Mouse (Mus musculus) cerebellum, adult 11-12 months (tissue): ENCODE data around the gene Mindy4.

Experiments used
- DNase-seq: peaks from one replicate; pipeline ENCODE4 v3.0.0; 2022

The Mindy4 gene

DNA sequence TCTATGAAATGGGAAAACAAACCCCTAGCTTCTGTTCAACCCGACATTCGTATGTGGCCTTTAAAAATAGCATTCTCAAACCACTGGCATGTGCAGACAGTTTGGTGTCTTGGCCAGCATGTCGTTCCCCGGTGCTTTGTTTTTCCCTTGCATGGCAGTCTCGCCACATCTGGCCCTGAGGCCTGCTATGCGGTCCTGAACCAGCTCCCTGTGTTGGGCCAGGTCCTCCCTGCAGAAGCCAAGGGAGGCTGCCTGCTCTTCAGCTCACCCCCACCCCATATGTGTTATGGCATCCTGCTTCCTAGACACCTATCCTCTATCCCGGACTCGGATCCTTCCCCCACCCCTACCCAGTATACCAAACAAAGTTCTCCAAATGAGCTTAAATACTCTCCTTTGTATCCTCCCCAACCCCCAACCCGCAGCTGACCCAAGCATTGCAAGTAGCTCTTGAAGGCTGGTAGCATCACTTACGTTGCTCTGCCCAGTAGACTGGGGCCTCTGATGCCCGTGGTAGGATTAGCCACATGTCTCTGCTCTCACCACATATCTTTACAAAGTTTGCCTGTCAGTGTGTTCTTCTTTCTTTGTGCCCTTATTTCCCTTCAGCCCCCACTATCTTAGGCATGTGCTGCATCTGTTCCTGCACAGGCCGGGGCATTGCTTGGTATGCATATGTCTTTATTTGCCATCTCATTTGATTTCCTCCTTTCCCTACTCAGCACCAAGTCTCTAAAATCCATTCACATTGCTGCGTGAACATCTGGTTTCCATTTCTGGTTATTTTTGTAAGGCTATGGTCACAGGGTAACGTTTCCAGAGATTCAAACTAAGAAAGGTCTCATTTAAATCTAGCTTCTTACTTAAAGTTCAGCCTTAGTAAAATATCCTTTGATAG, 55.5 kb downstream of the Mindy4 start:
- DNase-seq: no peak

DNA sequence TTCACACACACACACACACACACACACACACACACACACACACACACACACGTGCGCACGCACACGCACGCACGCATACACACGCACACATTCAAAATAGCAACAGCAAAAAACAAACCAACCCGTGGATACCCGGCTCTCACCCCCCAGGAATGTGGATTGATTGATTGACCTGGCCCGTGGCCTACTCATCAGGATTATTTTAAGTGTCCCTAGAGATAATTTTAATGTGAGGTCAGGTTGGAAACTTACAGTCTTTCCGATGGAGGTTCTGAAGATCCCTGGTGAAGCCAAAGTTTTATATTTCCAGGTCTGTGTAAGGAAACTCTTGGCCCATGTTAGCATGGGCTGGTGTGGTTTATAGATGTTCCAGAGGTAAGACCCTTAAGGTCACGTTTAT, 59.0 kb downstream of the Mindy4 start:
- DNase-seq: no peak

DNA sequence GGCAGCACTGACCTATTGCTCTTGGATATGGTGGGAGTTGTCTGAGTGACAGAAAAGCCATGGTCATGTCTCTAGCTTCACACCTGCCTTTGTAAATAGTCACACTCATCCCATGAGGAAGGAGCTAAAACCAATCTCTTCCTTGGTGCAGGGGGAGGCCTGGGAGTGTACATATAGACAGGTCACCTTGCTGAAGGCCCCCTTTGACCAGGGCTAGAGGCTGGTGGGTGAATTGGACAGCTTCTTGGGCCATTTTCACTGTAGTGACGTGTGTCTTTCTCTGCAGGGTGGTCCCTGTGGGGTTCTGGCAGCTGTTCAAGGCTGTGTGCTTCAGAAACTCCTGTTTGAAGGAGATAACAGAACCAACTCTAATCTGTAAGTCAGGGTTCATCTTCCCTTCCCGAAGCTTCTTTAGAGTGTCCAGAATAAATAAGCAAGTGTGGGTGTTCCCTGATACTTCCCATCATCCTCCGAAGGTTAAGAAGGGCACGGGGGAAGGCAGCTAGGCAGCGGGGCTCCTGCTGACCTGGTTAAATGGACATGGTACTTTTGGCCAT, 60.4 kb downstream of the Mindy4 start:
- no peak for DNase-seq

DNA sequence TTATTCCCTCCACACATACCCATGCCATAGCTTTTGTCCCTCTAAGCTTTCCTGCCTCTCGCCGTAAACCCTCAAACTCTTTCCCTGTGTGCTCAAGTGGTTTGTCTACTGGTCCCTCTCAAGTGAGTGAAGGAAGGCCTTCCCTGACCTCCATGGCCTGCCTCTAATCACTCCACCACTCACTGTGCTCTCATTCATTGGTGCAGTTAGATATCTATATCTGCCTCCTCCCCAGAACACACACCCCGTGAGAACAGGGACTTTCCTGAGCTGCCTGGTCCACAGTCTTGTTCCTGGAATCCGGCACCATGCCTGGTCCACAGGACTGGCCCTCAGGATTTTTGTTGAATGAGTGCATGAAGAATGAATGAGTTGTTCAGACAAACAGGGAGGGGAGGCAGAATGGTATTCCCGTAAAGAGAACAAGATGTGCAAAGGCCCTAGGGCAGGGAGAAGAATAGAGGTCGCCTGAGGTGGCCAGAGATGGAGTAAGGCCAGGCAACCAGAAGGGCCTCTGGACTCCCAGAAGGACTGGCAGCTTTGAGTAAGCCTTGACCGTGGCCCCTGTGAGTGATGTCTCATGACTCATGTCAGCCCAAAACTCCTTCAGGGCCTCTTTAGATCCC, 61.7 kb downstream of the Mindy4 start:
- no peak for DNase-seq

DNA sequence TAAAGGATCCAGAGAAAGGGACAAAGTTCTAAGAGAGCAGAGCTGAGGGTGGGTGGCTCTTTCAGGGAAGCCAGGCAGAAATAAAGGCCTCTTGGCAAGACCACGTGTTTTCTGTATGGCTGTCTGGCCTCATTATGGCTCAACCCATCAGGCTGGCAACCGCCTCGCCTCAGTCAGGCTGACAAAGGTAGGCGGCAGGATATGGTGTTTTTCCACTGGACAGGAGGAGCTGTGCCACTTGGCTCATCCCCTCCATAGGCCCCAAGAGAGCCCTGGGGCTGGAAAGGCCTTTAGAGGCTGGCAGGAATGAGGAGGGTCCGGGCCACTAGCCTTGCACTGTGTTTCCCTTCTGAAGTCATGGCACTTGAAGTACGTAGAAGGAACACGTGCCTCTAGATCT, 69.8 kb downstream of the Mindy4 start:
- peak; percentile 93 for DNase-seq

DNA sequence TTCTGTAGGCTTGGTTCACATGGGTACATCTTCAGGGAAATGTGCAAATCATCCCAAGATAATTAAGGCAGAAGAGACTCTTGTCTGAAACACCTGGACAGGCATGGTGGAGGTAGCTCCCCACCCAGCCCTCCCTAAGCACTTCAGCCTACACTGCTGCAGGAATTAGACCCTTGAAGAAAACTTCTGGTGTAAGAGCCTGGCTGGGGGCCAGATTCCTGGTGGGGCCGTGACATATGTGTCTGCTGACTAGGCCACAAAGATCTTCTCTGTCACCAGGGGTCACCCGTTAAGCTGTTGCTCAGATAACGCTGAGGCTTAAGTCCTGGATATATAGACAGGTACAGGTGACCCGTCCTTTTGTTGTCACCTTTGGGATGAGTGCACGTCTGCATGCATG, 70.3 kb downstream of the Mindy4 start:
- peak; percentile 72 for DNase-seq

DNA sequence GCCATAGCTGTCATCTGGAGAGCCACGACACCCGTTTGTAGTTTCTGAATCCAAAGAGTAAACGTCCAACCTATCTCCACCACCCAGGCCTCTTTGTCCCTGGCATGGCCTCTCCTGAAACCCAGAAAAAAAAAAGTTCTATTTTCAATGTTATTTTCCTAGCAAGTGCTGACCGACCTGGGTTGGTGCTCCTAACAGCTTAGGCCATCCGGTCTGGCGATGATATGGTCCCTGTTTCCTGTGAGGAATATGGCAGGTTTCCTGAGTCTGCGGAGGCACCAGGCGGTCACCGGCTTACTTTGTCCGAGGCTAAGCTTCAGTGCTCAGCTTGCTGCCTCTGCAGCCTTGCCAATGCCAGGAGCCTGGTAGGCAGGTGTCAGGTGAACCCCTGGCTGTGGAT, 71.8 kb downstream of the Mindy4 start:
- peak; percentile 38 for DNase-seq

DNA sequence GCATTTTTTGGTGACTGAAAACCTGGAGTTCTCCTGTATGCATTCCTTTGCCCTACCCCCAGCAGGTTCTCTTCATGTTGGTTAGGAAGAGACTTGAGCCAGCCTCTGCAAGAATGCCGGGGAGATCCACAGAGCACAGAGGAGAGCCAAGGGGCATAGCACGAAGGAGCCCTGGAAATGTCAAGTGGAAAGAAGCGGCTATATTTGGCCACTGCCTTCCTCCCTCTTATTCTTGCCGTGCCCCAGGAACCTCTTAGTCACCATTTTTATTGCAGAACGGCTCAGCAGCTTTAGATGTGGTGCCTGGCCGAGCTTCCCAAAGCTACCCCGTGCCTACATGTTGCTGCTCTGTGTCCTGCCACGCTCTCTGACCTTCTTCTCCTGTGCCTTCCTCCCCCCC, 72.6 kb downstream of the Mindy4 start:
- peak; percentile 38 for DNase-seq

DNA sequence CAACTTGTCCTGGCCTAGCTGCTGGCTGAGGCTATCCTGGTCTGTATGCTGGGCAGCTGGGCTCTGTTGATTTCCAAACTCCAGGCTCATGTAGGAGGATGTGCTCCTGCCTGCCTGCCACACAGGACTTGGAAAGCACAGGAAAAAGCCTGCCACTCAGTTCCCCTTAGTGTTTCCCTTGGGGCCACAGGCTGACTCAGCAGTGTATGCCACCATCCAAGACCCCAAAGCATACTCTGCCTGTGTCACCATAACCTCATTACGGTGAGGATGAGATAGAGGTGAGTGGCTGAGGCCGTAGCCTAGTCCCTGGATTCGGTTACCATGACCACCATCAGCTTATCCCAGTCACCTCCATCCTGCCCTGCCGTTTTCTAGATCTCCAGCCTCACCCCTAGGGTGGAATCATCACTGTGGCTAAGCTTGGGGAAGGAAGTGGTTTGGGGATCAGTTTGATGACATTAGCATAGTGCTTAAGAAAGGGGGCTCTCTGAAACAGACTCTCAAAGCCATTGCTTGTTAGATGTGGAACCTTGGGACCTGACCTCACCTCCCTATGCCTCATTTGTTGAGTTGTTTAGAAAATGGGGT, 73.6 kb downstream of the Mindy4 start:
- peak; percentile 16 for DNase-seq

DNA sequence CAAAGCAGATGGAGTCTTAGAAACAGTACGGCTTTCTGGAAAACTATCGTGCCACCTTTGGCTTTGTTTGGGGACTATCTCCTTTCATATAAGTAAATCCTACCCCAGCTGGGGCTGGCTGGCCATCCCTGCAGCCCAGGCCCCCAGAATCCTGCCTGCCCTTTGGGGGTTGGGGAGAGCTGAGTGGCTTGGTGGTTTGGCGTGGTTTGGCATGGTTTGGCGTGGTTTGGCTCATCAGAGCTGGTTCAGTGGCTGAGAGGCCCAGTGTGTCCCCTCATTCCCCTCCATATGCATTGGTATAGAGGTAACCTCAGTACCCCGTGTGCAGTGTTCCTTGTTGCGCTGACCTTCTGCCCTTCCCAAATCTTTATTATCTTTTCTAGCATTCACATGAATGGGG, 74.9 kb downstream of the Mindy4 start:
- no peak for DNase-seq

DNA sequence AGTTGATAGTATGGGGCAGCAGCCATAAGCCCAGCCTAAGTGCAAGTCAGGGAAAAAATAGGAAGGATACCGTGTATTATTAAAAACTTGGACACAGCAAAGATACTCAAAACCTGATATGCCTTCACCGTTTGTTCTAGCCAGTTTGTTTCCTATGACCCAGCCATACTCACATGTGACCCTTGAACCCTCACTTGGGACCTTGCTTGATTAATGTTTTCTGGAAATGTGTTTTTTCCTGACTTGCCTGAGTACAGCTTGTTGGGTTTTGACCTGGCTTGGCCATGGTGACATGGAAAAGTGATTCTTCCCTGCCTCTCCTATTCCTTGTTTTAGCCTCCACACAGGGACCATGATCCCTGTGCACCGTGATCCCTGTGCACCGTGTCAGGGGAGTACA, 75.3 kb downstream of the Mindy4 start:
- no peak for DNase-seq

DNA sequence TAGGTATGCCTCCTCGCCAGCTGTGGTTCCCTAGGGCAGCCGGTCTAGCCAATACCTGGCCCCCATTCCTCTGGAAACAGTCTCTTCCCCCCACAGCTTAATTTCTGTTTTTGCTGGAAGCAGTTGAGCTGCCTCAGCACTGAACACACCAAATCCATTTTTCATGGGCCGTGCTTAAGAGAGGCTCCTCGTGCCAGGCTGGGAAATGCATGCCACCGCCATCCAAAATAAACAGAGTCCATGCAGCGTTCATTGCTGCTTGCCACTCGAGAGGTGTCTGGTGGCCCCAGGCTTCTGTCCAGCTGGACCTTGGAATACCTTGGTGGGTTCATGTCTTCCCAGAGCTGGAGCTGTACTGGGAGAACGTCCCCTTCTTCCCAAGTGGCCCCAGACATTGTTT, 77.8 kb downstream of the Mindy4 start:
- no peak for DNase-seq

DNA sequence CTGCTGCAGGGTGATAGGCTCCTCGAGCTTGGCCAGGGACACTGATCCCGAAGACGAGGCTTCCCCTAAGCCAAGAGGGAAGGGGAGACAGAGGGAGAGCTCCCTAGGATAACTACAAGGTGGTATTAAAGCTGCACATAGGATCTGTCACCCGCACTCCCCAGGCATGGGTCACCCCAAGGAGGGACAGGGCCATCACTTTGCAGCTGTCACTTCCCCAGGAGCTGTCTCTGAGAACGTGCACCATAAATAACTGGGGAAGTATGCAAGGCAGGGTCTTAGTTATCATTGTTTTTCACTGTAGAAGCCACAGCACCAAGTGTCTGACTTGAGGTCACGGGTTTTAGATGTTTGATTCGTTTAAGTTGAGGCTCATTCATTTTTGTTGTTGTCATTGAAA, 78.5 kb downstream of the Mindy4 start:
- no peak for DNase-seq

DNA sequence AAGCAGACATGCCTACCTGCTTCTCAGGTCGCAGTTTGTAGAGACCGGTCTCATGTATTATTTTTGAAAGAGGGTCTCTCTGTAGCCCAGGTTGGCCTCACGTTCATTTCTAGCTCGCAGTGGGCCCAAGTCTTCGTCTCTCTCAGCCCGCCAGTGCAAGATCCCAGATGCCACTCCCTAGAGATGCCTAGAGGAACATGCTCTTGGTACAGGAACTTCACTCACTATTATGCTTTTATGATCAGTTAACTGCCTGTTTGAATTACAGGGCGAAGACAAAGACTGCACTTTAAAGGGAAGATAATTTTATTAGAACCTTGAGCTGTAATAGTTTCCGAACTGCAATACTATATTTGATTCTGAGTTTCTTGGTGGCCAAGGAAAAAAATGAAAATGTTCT, 79.2 kb downstream of the Mindy4 start:
- no peak for DNase-seq

DNA sequence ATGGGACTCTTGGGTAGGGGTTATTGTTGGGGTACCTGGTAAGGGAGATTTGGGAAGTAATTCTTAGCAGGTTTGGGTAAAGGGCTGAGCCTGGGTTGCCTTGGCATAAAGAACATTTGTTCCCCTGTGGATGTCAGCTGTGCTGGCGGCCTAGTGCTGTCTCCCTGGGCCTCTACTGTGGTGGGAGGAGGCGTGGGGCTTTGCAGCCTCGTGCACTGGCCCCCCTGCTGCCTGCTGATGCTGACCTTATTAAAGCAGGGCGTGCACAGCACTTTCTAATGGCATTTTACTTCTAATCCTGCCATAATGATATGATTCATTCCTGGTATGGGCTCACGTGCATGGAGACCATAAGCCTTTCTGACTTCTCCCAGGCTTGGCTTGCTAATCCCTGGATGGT, 82.0 kb downstream of the Mindy4 start:
- DNase-seq: no peak

DNA sequence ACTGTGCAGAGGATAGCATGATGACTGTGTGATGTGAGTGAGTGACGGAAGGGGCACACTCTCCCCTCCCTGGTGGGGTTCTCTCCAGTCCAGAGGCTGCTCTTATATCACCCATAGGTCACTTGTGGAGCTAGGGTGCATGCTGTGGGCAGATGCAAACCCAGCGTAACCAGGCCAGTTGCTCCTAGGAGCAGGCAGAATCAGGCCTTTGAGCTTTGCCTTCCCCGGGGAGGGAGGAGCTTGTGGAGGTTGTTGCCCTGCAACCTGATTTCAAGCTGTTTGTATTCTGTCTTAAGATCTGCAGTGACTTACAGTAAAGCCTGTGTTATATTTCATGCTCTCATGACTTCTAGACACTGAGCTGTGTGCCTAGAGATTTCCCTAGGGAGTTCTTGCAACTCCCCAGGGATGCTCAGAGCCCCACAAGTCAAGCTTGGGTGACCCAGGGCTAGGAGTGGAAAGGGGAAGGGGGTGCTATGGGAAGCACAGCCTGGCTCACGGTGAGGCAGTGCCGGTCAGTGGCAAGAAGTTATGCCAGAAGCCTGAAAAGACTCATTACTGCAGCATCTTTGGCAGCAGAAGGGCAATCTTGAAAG, 84.9 kb downstream of the Mindy4 start:
- DNase-seq: no peak

DNA sequence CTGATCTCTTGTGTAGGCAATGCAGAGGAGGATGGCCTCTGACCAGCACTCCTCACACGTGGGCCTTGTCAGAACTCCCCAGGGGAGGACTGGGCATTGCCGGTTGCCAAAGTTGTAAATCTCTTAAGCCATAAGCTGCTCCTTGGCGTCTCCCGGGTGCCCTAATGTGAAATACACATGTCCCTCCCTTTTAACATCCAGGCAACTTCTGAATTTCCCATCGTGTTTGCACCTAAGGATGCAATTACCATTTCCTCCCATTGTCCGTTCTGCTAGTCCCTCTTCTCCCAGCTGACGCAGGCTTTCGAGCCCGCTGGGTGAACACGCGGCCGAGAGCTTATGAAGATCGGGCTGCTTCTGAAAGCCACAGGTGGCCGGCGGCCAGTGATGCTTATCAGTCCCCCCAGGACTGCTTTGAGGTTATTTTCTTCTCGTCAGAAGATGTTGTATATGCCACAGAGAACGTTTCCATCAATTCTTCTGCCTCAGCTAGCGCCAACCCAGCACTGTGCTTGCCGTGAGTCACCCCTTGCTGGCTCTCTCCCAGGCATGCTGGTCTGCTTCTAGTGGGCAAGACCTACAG, 91.5 kb downstream of the Mindy4 start:
- DNase-seq: no peak

DNA sequence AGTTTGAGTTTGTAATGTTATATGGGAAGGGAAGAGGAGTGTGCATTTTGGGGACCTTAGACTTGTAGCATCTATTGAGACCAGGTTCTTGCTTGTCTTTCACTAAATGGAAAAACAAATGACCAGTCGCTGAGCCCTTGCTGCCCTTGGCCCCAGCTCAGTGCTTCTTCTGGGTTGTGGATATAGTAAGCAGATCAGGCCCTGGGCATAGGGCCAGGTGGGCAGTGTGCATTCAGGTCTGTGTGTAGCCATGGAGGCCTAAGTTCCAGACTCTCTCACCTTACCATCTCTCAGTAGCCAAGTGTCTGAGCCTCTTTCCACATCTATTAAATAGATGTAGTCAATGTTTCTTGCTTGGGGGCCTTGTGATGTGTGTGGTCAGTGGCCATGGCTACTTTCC, 92.1 kb downstream of the Mindy4 start:
- no peak for DNase-seq

DNA sequence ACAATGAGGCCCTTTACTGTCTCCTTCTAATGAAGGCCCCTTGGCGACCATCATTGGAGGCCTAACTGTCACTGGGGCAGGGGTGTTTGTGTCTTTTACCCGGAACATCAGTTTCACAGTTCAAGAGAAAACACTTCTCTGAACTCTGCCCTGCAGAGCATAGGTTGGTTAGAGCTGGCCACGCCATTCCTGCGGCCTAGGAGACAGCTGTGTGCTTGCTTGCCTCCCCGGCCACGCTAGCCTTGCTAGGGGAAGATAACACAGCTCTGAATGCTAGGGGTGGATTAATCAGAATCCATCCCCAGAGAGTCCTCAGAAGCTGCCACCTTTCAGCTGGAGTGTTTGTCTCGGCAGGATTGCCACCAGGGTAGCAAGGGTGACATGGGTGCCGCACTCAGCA, 96.3 kb downstream of the Mindy4 start:
- no peak for DNase-seq

DNA sequence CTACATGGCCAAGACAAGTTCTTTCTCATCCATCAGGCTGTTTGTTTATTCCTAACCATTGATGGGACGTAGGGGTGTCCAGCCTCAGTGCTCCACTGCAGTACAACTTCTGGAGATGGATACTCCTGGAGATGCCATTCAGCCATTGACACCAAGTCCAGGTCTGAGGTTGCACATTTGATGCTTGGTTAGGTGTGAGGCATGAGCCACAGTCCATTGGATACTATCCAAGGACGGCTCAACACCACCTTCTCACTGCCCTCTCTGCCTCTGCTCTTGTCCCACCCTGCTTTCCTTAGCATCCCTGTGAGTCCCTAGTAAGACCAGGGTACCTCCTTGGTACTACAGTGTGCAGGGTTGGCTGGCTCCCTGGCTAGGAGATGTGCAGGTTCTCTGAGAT, 96.7 kb downstream of the Mindy4 start:
- no peak for DNase-seq

DNA sequence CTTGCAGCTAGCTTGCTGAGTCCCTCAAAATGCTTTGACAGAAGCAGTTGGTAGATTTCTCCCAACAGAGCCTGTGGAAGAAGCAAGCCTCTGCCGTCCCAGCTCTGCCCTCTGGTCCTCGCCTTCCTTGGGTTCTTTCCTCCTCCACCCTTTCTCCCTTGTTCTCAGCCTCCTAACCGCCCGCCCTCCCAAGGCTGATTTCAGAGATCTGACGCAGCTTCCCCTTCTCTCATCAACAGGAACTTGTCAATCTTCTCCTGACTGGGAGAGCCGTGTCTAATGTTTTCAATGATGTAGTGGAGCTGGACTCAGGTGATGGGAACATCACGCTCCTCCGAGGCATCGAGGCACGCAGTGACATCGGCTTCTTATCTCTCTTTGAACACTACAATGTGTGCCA, 97.5 kb downstream of the Mindy4 start:
- DNase-seq: no peak

DNA sequence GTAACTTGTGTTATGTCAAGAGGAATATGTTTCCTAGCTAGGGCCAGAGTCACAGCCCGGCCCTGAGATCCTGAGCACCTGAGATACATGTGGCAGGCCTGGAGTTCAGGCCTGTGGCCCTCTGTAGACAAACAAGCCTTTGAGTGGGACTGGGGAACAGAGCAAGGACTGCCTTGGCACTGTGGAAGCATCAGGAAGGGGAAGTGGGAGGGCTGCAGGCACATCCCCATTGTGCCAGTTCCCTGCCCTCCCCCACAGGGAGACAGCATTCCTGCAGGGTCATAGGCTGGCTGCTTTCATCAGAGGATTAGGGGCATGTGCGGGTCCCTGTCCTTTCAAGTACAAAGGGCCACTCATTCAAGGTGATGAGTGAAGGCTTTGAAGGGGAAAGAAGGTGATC, 107.0 kb downstream of the Mindy4 start:
- DNase-seq: no peak

DNA sequence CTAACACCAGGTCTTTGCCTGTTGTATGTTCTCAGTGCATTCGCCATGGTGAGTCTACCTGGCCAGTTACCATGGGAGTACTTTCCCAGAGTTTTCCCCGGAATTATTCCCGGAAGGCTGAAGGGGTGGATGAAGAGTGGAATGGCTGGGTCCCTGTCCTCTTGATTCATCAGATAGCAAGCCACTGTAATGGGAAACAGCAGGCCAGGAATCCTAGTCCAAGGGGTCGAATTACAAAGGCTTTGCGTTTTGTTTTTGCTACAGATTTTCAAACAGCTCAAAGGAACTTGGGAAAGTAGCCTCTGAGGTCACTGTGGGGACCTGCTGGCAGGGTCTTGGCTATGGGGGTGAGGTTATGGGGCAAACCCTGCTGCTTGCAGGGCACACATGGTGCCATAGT, 108.8 kb downstream of the Mindy4 start:
- no peak for DNase-seq
